Mouse (Mus musculus) naive thymus-derived CD4-positive, alpha-beta T cell, adult 2 months (primary cell): Measurements from ENCODE around the gene Slc19a3.

ENCODE experiments used
- DNase-seq: peaks from one replicate; pipeline ENCODE4 v3.0.0-alpha.2; 2011; ENCODE audit warnings: low read depth

The Slc19a3 gene

DNA sequence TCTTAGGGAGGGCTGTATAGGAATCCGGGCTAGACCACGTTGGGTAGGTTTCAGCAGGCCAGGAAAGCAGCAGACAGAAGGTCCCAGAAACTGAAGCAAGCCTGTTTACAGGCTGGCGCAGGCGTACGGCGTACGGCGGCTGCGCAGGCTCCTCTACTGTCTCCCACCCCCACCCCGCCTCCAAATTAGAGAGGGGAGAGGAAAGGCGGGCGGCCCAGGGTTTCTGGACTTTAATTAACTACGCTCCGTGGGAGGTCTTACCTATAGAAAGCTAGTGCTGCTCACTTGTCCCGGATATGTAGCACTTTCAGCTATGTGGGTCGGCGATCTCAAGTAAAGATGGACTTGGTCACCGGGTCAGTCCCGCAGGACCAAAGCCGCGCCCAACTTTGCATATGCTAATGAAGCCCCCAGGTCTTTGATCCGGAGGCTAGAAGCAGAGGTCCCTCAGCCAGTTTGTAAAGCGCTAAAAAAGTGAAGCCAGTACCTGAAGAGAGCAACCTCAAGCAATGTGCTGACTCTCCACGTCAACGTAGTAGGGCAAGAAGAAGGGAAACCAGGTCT, at the start of gene Slc19a3:
Gene Slc19a3 (minus strand): TSS at position 340 of the 564 bp plus-strand sequence.
- DNase-seq = no peak

DNA sequence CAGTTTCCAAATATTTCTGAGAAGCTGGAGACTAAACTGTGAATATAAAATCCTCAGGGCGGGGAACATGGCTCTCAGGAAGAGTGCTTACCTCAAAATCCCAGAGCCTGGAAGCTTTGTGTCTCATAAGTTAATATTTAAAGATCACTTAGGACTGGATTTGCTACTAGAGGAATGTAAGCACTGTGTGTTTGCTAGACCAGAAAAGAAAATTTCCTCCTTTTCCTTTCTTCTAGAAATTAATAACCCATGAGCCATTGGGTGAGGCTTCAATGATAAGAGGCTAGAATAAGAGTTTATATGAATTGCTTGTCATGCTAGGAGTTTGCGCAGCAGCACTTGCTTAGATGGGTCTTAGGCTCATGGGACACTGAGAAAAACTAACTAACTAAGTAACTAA, 46.5 kb upstream of the Slc19a3 start:
- DNase-seq = no peak

DNA sequence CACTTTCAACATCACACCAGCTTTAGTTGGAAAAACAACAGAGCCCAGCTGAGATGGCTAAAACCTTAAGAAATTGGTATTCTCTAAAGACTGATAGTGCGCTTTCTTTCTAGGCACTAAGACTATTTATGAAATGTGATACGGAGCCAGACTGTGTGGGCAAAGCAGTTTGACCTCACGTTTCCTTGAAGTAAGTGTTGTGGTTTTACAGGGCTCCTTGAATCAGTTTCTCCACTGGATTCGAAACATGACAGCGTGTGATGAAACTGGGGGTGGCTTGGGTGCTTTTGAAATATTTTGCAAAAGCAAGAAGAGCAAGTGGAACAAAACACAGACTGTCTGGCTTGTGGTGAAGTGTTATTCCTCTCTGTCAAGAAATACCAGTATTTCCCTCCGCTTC, 38.8 kb upstream of the Slc19a3 start:
- no peak for DNase-seq

DNA sequence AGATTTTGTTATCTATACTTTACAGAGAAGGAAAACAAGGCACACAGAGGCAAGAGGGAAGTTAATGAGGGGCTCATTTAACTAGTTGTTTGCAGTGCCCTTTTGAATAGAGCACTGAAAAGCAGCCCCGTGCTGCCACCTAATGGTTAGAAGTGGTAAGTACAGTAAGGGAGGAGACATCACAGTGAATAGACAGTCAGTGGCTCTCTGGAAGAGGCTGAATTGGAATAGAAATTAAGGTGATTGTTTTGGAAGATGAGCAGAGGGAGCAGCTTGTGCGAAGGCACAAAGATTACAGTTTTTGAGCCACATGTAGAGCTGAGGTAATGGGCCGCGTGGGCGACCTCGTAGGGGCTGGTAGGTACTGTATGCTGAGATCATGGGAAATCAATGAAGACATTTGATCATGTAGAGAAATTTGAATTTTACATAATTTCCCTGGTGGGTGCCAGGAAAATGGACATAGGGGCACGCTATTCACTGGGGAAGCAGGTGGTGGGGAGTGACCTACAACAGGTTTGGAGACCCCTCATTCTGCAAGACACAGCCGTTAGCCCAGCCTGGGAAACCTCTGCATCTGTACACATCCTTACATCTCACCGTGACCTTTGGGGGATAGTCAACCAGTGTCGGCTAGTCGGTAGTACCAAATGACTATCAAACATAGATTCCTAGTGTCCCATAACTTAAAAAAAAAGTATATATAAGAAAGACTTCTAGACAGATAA, 38.1 kb upstream of the Slc19a3 start:
- peak; percentile 70 for DNase-seq

DNA sequence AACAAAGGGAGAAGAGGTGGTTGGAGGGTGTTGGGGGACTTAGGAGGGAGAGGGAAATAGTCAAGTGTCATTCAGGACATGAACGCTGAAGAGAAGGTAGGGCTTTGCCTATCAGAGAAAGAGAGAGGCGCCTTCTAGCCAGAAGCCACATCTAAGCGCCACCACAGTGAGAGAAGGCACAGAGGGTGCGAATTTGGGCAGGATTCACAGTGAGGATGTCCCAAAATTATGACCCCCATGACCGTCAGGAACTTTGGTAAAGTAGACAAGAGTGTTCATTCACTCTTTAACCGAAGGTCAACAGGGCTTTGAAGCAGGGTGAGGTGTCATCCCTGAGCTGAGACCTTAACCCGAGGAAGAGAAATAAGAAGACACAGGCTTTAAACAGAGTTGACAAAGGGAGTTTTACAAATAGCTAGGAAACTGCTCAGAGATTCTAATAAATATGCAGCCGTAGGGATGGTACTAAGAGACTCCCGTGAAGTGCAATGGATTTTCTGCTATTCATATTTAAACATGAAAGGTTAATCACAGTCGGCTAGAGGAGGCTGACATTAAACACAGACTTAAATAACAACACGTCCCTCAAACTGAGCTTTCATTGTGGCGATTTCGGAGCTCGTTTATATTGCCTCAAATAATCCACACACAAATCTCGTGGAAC, 37.4 kb upstream of the Slc19a3 start:
- no peak for DNase-seq

DNA sequence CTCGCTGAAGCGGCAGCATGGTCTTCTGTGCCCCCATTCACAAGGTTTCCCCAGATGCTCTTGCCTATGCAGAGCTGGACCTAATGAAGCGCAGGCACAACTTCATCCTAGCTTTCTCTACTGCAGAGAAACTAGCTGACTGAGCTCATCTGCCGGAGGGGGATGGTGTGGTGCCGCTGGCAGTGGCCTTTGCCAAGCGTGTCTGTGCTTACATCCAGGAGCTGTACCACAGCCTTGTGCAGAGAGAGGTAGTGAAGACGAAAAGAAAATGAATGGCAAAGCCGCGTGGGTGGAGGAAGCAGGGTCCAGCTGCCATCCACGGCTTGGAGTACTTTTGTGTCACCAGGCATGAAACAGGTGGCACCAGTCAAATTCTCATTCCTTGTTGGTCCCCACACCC, 29.0 kb upstream of the Slc19a3 start:
- no peak for DNase-seq

DNA sequence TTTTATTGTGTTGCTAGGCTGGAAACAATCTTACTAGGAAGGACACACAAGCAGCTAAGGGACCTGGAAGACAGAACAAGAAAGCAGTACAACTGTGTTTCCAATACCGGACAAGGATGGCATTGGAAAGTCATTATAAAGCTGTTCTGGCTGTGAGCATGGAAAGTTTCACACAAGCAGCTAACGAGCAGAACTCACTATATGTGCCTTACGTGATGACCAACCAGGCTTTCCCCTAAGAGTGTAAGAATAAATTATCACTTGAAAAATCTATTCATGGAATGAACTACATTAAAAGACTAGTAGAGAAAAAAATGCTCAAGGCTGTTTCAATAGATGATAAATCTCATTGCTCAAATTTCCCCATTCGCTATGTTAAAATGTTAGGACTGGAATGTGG, 28.3 kb upstream of the Slc19a3 start:
- DNase-seq = no peak

DNA sequence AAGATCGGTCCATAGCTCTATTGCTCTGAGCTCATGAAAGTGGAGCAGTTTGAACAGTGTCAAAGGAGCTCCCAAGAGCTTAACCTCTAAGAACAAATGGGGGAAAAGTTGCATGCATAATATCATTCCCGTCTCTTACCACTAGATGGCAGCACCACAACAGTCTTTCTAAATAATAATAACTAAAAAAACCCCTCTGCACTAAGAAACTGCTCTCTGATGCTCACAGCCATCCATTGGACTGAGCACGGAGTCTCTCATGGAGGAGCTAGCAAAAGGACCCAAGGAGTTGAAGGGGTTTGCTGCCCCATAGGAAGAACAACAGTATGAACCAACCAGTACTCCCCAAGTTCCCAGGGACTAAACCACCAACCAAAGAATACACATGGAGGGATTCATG, 26.6 kb upstream of the Slc19a3 start:
- DNase-seq = peak; percentile 56

DNA sequence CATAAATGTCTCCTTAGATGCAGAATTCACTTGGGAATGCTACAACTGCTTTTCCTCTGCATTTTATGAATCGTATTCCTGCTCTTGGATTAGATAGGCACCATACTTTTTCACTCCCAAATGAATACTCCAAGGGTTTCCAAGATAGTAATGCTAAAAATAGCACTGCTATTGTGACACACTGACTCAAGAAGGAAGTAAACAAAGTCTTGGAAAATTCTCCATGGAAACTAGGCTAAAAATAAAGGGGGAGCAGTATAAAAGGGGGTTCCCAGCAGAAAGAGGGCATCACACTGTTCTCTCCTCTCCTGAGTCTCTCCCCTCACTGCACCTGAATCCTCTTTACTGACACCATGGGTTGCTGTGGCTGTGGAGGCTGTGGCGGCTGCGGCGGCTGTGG, 22.4 kb upstream of the Slc19a3 start, which contains the start of gene Krtap28-13:
Gene Krtap28-13 (plus strand): TSS at position 288 of the 400 bp plus-strand sequence.
- DNase-seq = no peak

DNA sequence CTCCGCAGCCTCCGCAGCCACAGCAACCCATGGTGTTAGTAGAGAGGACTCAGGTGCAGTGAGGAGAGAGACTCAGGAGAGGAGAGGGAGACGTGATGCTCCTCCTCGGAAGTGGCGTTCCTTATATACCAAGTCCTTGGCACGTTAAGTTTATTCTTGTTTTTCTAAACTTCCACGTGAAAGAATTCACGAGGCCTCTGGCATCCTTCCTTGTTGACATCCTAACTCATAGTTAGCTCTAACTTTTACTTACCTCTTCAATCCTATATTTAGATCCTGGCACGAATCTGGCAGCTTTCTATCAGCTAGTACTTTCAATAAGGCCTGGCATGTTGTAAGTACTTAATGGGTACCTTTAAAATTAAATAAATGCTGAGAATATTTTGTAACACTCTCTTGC, 21.0 kb upstream of the Slc19a3 start, which contains the start of gene A030005K14Rik:
Gene A030005K14Rik (minus strand): TSS at position 101 of the 400 bp plus-strand sequence.
- no peak for DNase-seq

DNA sequence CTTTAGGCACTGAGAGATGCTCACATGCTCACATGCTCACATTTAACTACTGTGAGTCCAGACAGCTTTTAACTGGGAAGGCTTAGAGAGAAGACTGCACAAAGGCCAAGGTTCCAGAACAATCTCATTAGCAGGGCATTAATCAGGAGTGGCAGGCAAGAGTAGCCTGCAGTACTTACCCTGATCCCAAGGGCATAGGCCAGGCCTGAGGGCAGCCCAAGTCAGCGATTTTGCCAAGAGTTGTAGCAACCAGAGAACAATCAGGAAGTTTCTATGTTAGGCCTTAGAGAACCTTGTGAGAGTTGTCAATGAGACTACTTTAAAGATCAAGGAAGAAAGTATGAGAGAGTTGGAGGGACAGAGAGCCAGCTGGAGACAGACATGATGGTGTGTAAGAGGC, 20.2 kb upstream of the Slc19a3 start:
- no peak for DNase-seq

DNA sequence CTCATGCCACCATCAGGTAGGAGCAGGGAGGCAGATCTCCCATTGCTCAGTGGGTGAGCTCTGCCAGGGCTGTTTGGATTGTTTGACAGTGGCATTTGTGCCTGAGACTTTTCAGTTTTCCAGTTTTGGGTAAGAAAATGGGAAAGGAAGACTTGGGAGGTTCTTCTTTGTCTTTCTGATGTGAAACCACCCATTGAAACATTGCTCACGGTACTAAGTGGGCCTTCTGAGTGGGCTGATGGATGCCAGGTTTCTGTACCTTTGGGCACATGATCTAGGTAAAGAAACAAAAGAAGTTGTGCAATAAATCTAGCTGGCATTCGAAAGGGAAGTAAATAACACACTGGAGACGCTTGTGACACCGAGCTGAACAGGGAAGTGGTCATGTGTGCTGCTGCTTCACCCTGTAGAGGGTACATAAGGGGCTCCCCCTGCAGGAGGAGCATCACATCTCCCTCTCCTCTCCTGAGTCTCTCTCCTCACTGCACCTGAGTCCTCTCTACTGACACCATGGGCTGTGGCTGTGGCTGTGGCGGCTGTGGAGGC, 6.7 kb upstream of the Slc19a3 start, which contains the start of gene Gm47969:
Gene Gm47969 (plus strand): TSS at position 51 of the 546 bp plus-strand sequence.
- DNase-seq = peak; percentile 4

DNA sequence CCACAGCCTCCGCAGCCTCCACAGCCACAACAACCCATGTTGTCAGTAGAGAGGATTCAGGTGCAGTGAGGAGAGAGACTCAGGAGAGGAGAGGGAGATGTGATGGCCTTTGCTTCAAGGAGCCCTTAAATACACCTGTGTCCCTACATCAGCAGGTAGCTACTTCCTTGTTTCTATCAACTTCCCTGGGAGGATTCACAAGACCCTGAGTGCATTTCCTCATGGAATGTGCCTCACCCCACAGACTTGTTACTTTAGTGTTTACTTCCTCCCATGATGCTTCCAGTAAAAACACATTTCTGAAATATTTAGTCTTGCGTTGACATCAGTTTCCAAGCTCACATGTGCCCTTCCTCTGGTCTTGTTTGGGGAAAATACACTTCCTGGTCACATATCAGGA, 4.1 kb upstream of the Slc19a3 start, which contains the start of gene Krtap28-10:
Gene Krtap28-10 (minus strand): TSS at position 101 of the 400 bp plus-strand sequence.
- DNase-seq = no peak

DNA sequence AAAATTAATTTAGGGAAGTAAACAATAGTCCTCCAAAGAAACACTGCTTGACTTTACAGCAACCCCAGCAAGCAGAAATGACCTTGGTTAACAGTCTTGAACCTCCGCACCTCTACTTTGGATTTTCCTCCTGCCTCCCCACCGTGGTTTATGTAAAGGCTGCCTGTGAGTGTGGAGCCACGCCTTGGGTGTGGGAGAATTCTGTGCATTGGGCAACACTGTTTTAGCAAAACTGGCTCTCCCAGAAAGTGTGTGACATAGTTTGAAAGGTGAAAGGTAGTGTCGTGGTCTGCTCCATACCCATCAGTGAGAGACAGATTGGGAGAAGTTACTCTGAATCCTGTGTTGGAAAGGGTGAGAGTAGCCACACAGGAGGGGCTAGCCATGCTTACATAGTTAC, 832 bp upstream of the Slc19a3 start:
- DNase-seq = no peak

DNA sequence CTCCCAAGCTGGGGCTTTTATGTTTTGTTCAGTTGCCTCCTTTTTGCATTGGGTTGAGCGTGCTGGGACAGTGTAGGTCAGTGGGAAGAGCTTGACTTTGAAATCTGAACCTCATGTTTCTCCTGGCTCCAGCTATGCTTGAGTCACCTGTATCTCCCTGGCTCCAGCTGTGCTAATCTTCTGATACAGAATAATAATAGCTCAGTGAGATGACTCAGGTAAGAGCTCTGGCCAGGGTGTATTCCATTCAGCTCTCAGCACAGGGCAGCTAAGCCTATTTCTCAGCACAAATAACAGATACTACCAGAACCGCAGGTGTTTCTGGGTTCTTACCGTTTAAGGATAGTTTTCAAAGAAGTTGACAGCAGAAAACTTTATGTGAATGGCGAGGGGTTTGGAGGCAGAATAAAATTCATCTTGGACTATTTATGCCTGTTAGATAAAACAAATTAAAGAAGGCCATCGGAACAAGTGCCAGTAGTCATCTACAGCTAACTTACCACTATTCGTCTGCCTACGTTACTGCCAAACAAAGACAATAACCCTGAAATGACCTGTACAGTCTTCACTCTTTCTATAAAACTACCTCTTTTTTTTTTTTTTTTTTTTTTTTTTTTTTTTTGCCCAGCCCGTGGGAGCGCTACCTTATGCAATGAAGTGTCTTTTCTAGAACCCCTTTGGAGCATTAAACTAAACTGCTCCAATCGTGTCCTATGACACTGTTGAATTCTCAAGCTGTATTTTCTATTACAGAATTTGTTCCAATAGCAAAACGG, 1.2 kb downstream of the Slc19a3 start:
- DNase-seq = no peak

DNA sequence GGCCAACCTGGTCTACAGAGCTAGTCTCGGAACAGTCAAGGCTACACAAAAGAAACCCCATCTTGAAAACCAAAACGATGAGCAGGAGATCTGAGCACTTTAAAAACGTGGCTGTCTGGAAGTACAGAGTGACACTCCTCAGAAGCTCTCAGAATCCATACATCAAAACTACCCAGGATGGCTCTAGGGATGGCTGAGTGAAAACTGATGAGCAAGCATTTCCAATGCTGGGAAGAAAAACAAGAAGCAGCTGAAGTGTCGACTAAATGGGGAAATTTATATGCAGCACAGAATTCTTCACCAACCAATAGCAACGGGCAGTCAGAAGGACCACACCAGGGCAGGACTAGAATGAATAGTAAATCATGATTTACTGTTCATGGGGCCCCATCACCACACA, 3.7 kb downstream of the Slc19a3 start:
- no peak for DNase-seq

DNA sequence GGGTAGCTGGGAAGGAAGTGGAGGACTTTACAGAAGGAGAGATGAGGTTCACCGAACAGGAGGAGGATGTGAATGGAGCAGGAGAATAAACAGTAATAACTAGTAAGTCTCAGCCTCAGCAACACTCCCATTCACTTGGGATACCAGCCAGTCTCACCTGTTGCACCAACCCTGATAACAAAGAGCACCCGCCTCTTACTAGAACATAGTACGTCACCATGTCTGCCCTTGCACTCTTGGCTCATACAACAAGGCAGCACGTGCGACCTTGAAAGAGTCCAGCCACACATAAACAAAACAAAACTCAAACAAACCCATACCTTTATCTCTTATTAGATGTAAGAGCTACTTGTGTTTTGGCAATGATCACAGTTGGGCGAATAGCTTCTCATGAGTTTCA, 5.7 kb downstream of the Slc19a3 start:
- DNase-seq = no peak

DNA sequence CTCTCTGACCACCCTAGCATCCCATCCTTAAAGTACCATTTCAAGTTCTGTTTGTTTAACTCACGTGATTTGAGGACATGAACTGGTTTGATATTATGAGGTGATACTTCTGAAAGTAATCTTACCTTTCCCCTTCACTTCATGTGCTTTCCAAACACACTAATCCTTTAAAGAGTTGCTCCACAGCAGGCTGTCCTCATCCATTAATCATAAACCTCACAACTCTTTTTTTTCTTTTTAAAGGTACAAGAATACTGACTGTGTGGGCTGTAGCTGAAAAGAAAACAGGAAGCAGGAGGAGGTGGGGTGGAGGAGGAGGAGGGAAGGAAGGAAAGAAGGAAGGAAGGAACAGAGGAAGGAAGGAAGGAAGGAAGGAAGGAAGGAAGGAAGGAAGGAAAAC, 6.3 kb downstream of the Slc19a3 start:
- DNase-seq = no peak

DNA sequence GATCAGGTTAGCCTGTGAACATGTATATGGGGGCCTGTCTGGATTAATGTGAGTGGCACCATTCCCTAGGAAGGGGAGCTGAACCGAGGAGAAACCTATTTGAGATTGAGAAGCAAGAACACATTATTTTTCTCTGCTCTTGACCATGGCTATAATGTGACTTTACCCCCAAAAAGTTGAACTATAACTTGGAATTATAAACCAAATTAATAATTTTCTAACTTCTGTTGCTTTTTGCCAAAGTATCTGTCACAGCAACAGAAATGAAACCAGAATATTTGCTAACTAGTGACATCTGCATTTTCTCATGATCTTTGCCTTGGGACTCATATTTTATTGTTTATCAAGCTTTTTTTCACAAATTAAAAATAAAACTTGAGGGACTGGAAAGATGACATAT, 21.7 kb downstream of the Slc19a3 start:
- no peak for DNase-seq

DNA sequence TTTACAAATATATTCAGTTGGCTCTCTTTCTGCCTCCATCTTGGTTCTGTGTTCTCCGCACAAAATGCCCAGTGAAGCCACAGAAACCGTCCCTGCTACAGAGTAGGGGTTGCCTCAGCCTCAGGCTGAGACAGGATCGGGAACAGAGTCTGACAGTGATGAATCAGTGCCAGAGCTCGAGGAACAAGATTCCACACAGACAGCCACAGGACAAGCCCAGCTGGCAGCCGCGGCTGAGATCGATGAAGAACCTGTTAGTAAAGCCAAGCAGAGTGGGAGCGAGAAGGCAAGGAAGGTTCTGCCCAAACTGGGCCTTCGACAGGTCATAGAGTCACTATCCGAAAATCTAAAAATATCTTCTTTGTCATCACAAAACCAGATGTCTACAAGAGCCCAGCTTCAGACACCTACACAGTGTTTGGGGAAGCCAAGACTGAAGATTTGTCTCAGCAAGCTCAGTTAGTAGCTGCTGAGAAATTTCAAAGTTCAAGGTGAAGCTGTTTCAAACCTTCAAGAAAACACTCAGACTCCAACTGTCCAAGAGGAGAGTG, 22.8 kb downstream of the Slc19a3 start:
- DNase-seq = no peak

DNA sequence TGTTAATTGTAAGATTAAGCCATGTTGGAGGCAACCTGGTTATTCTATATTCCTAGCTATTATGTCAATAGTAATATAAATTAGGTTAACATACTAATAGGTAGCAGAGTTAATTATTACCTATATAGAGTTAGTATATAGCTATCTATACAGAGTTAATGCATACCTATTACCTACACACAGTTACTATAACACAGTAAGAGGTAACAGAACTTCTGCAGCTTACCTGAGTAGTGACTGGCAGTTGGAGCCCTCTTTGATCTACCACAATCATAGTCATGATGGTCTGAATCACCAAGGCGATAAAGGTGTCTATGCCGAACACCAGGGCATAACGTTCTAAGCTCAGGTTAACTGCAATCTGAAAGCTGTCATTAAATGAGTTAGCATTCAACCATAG, 23.8 kb downstream of the Slc19a3 start:
- no peak for DNase-seq

DNA sequence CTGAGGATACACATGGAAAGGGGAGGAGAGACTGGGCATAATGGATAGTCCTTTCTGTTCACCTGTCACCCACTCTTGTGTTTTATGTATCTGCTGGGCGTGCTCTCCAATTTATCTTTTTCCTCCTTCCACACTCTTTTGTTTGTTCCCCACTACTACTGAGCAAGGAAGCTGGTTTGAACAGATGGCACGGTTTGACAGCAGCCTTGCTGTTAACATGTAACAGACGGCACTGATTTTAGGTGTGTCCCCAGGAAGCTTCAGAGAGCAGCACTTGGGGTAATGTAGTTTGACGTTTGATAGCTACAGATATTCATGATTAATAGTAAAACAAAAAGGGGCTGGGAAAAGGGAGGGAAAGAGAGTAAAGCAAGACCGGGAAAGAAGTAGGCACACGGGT, 30.8 kb downstream of the Slc19a3 start:
- no peak for DNase-seq
